Mouse (Mus musculus) C2C12 (cell line): ENCODE results near the gene Mest.

Experiments used
- CEBPB ChIP-seq: IDR thresholded peaks from one replicate; pipeline ENCODE4 v1.6.1; 2011; ENCODE audit warnings: low read depth, mild to moderate bottlenecking, control low read depth, moderate library complexity
- CTCF ChIP-seq: IDR thresholded peaks from one replicate; pipeline ENCODE4 v1.5.1; 2011; ENCODE audit not compliant: control insufficient read depth, insufficient read depth, insufficient read length
- FOSL1 ChIP-seq: IDR thresholded peaks from one replicate; pipeline ENCODE4 v1.8.0; 2011; ENCODE audit warnings: mild to moderate bottlenecking, low read length; ENCODE audit not compliant: poor library complexity, insufficient read depth, severe bottlenecking
- MAX ChIP-seq: IDR thresholded peaks from one replicate; pipeline ENCODE4 v1.6.1; 2011; ENCODE audit warnings: mild to moderate bottlenecking, control low read depth
- MYOD1 ChIP-seq: IDR thresholded peaks from one replicate; pipeline ENCODE4 v1.6.1; 2011; ENCODE audit warnings: low read depth; ENCODE audit not compliant: control insufficient read depth, insufficient read length
- MYOG ChIP-seq: IDR thresholded peaks from one replicate; pipeline ENCODE4 v1.6.1; 2011; ENCODE audit not compliant: control insufficient read depth, insufficient read length; ENCODE audit errors: extremely low read depth
- USF1 ChIP-seq: IDR thresholded peaks from one replicate; pipeline ENCODE4 v1.6.1; 2011; ENCODE audit warnings: low read depth, mild to moderate bottlenecking, control low read depth, moderate library complexity

GRCm38 (mm10) chr6:30736864-30737547 lies 13.7 kb downstream of the Mest start:
- TF ChIP-seq MYOG, result no peak
- no peak for TF ChIP-seq CTCF
- TF ChIP-seq MAX, result no peak
- TF ChIP-seq CEBPB, result no peak
- no peak for TF ChIP-seq MYOD1
- TF ChIP-seq FOSL1, result no peak
- TF ChIP-seq USF1, result no peak
